Mouse (Mus musculus): ENCODE measurements around the gene Ust.

- no peak for TF ChIP-seq USF1 (IDR thresholded peaks at IDR 0.05; ENCODE audit: low read depth)
- no peak for TF ChIP-seq CTCF (IDR thresholded peaks at IDR 0.05; ENCODE audit: control insufficient read depth, insufficient read depth, insufficient read length)
- TF ChIP-seq MYOG (IDR thresholded peaks at IDR 0.05; ENCODE audit: control insufficient read depth, extremely low read depth, insufficient read length) = no peak
- no peak for TF ChIP-seq MAX (IDR thresholded peaks at IDR 0.05)
Observed at GRCm38 (mm10) chr10:8330006-8330405, 188.6 kb downstream of the Ust start.
